Mouse (Mus musculus) MEL (cell line): ENCODE measurements around the gene Fnbp4. TPM values are rescaled to one million over a fixed set of nuclear protein-coding genes. Genes with fewer than 3 reads are reported as not detected.
A peak's percentile ranks its signal among the peaks of the same experiment; 100 is the strongest.

ENCODE experiments used
- DNase-seq: peaks from one replicate; pipeline ENCODE4 v3.0.0; 2011; ENCODE audit warnings: low read depth, low spot score
- H3K27ac ChIP-seq: 2 replicates; pipeline ENCODE4 v1.5.1; 2012; ENCODE audit warnings: low read depth, mild to moderate bottlenecking, control low read depth, low read length, moderate library complexity; ENCODE audit not compliant: control insufficient read depth
- H3K27me3 ChIP-seq, 2 experiments: fragments of 150-350 bp in 1 of 2; sonication (generic) in 1 of 2; 2 replicates each; pipeline ENCODE4 v1.6.1; 2012; ENCODE audit warnings: low read length in 2 of 2, mild to moderate bottlenecking in 2 of 2, improper control_type of control experiment in 1 of 2, moderate library complexity in 1 of 2; ENCODE audit not compliant: insufficient read depth in 2 of 2, control insufficient read depth in 1 of 2
- H3K36me3 ChIP-seq, 2 experiments: 2 replicates each; pipeline ENCODE4 v1.6.1; 2012 to 2014; ENCODE audit warnings: low read length in 2 of 2, improper control_type of control experiment in 1 of 2, inconsistent platforms in 1 of 2, mild to moderate bottlenecking in 1 of 2; ENCODE audit not compliant: insufficient read depth in 2 of 2, control insufficient read depth in 1 of 2
- H3K4me1 ChIP-seq, 2 experiments: fragments of 150-350 bp in 1 of 2; sonication (generic) in 1 of 2; 2 replicates each; pipeline ENCODE4 v1.6.1; 2012; ENCODE audit warnings: low read length in 2 of 2, improper control_type of control experiment in 1 of 2, mild to moderate bottlenecking in 1 of 2; ENCODE audit not compliant: insufficient read depth in 2 of 2, control insufficient read depth in 1 of 2
- H3K4me3 ChIP-seq, 2 experiments: fragments of 150-350 bp in 1 of 2; sonication (generic) in 1 of 2; 2 replicates each; pipeline ENCODE4 v1.5.1; 2012; ENCODE audit warnings: low read depth in 2 of 2, low read length in 2 of 2, mild to moderate bottlenecking in 2 of 2, moderate library complexity in 2 of 2, control low read depth in 1 of 2, improper control_type of control experiment in 1 of 2; ENCODE audit not compliant: control insufficient read depth in 1 of 2, insufficient read depth in 1 of 2
- H3K79me2 ChIP-seq: 2 replicates; pipeline ENCODE4 v1.6.1; 2012; ENCODE audit warnings: mild to moderate bottlenecking, low read length, moderate library complexity; ENCODE audit not compliant: control insufficient read depth, poor library complexity, insufficient read depth
- H3K9ac ChIP-seq: 2 replicates; pipeline ENCODE4 v1.6.1; 2012; ENCODE audit warnings: low read depth, mild to moderate bottlenecking, control low read depth, low read length, moderate library complexity; ENCODE audit not compliant: control insufficient read depth, poor library complexity, severe bottlenecking
- H3K9me3 ChIP-seq: fragments of 150-350 bp; sonication (generic); replicated peaks from 2 replicates; pipeline ENCODE4 v1.6.1; 2012; ENCODE audit warnings: mild to moderate bottlenecking, low read length, improper control_type of control experiment, moderate library complexity; ENCODE audit not compliant: insufficient read depth
- BHLHE40 ChIP-seq: IDR thresholded peaks from 2 replicates; pipeline ENCODE4 v1.6.1; 2012; ENCODE audit warnings: low read depth, mild to moderate bottlenecking, inconsistent platforms, low read length, improper control_type of control experiment, borderline replicate concordance
- CHD1 ChIP-seq: IDR thresholded peaks from 2 replicates; pipeline ENCODE4 v1.6.1; 2012; ENCODE audit warnings: low read depth, mild to moderate bottlenecking, inconsistent platforms, low read length, improper control_type of control experiment
- CHD2 ChIP-seq: IDR thresholded peaks from 2 replicates; pipeline ENCODE4 v1.6.1; 2011; ENCODE audit warnings: low read length, improper control_type of control experiment
- CTCF ChIP-seq, 3 experiments: IDR thresholded peaks in 2 of 3; conservative IDR thresholded peaks in 1 of 3; 2 replicates each; pipeline ENCODE4 v1.5.1; 2011 to 2012; ENCODE audit warnings: low read length in 3 of 3, low read depth in 2 of 3, mild to moderate bottlenecking in 2 of 3, improper control_type of control experiment in 1 of 3, inconsistent platforms in 1 of 3, mixed read lengths in 1 of 3, moderate library complexity in 1 of 3; ENCODE audit not compliant: control insufficient read depth in 1 of 3, insufficient read depth in 1 of 3, poor library complexity in 1 of 3, severe bottlenecking in 1 of 3
- E2F4 ChIP-seq: IDR thresholded peaks from 2 replicates; pipeline ENCODE4 v1.6.1; 2011; ENCODE audit warnings: low read depth, low read length, improper control_type of control experiment, borderline replicate concordance
- ELF1 ChIP-seq: IDR thresholded peaks from 2 replicates; pipeline ENCODE4 v1.6.1; 2014; ENCODE audit warnings: low read depth, mild to moderate bottlenecking, inconsistent platforms, low read length, improper control_type of control experiment, moderate library complexity
- EP300 ChIP-seq, 2 experiments: IDR thresholded peaks; 2 replicates each; pipeline ENCODE4 v1.6.1; 2011; ENCODE audit warnings: improper control_type of control experiment in 2 of 2, low read length in 2 of 2, low read depth in 1 of 2, mild to moderate bottlenecking in 1 of 2
- ETS1 ChIP-seq: IDR thresholded peaks from 2 replicates; pipeline ENCODE4 v1.6.1; 2012; ENCODE audit warnings: low read depth, mild to moderate bottlenecking, inconsistent platforms, low read length, improper control_type of control experiment, moderate library complexity
- GATA1 ChIP-seq: IDR thresholded peaks from 2 replicates; pipeline ENCODE4 v1.6.1; 2011; ENCODE audit warnings: low read depth, low read length, improper control_type of control experiment
- HCFC1 ChIP-seq: IDR thresholded peaks from 2 replicates; pipeline ENCODE4 v1.6.1; 2012; ENCODE audit warnings: low read depth, mild to moderate bottlenecking, inconsistent platforms, low read length, improper control_type of control experiment, moderate library complexity
- JUND ChIP-seq: IDR thresholded peaks from 2 replicates; pipeline ENCODE4 v1.6.1; 2011; ENCODE audit warnings: low read depth, mild to moderate bottlenecking, improper control_type of control experiment, low read length
- MAFK ChIP-seq: IDR thresholded peaks from 2 replicates; pipeline ENCODE4 v1.6.1; 2011; ENCODE audit warnings: low read depth, mild to moderate bottlenecking, low read length, improper control_type of control experiment, borderline replicate concordance
- MAX ChIP-seq: IDR thresholded peaks from 2 replicates; pipeline ENCODE4 v1.6.1; 2011; ENCODE audit warnings: low read length, improper control_type of control experiment
- MAZ ChIP-seq: IDR thresholded peaks from 2 replicates; pipeline ENCODE4 v1.6.1; 2012; ENCODE audit warnings: low read depth, mild to moderate bottlenecking, inconsistent platforms, low read length, improper control_type of control experiment
- MXI1 ChIP-seq: IDR thresholded peaks from 2 replicates; pipeline ENCODE4 v1.6.1; 2011; ENCODE audit warnings: mild to moderate bottlenecking, low read depth, low read length, improper control_type of control experiment
- MYB ChIP-seq: IDR thresholded peaks from 2 replicates; pipeline ENCODE4 v1.6.1; 2011; ENCODE audit warnings: mild to moderate bottlenecking, low read depth, low read length, improper control_type of control experiment
- MYC ChIP-seq: IDR thresholded peaks from 2 replicates; pipeline ENCODE4 v1.6.1; 2011; ENCODE audit warnings: low read depth, mild to moderate bottlenecking, low read length, improper control_type of control experiment, moderate library complexity
- NELFE ChIP-seq: IDR thresholded peaks from 2 replicates; pipeline ENCODE4 v1.6.1; 2011; ENCODE audit warnings: low read depth, low read length, improper control_type of control experiment
- NRF1 ChIP-seq: IDR thresholded peaks from 2 replicates; pipeline ENCODE4 v1.6.1; 2014; ENCODE audit warnings: low read depth, mild to moderate bottlenecking, inconsistent platforms, low read length, improper control_type of control experiment, moderate library complexity; ENCODE audit not compliant: poor library complexity, insufficient read depth, severe bottlenecking
- POLR2A ChIP-seq, 2 experiments: IDR thresholded peaks; 2 replicates each; pipeline ENCODE4 v1.6.1; 2011 to 2012; ENCODE audit warnings: low read length in 2 of 2, mild to moderate bottlenecking in 2 of 2, control low read depth in 1 of 2, improper control_type of control experiment in 1 of 2, low read depth in 1 of 2, moderate library complexity in 1 of 2; ENCODE audit not compliant: control insufficient read depth in 1 of 2, insufficient read depth in 1 of 2, poor library complexity in 1 of 2
- POLR2AphosphoS2 ChIP-seq: IDR thresholded peaks from 2 replicates; pipeline ENCODE4 v1.6.1; 2011; ENCODE audit warnings: low read length, improper control_type of control experiment
- RCOR1 ChIP-seq: IDR thresholded peaks from 2 replicates; pipeline ENCODE4 v1.6.1; 2012; ENCODE audit warnings: low read depth, mild to moderate bottlenecking, inconsistent platforms, low read length, improper control_type of control experiment
- SIN3A ChIP-seq: IDR thresholded peaks from 2 replicates; pipeline ENCODE4 v1.6.1; 2012; ENCODE audit warnings: low read length, improper control_type of control experiment, inconsistent platforms
- SMC3 ChIP-seq: IDR thresholded peaks from 2 replicates; pipeline ENCODE4 v1.6.1; 2011; ENCODE audit warnings: low read depth, low read length, improper control_type of control experiment
- TAL1 ChIP-seq: IDR thresholded peaks from 2 replicates; pipeline ENCODE4 v1.6.1; 2012; ENCODE audit warnings: mild to moderate bottlenecking, inconsistent platforms, low read length, moderate library complexity, mixed read lengths
- TBP ChIP-seq: IDR thresholded peaks from 2 replicates; pipeline ENCODE4 v1.8.0; 2011; ENCODE audit warnings: low read depth, low read length, improper control_type of control experiment
- TCF12 ChIP-seq: IDR thresholded peaks from 2 replicates; pipeline ENCODE4 v1.6.1; 2014; ENCODE audit warnings: low read depth, mild to moderate bottlenecking, inconsistent platforms, low read length, improper control_type of control experiment, moderate library complexity
- USF1 ChIP-seq: IDR thresholded peaks from 2 replicates; pipeline ENCODE4 v1.6.1; 2014; ENCODE audit warnings: low read depth, mild to moderate bottlenecking, inconsistent platforms, low read length, improper control_type of control experiment, moderate library complexity
- USF2 ChIP-seq, 2 experiments: IDR thresholded peaks; 2 replicates each; pipeline ENCODE4 v1.6.1; 2011 to 2012; ENCODE audit warnings: improper control_type of control experiment in 2 of 2, low read length in 2 of 2, borderline replicate concordance in 1 of 2, inconsistent platforms in 1 of 2, low read depth in 1 of 2, mild to moderate bottlenecking in 1 of 2; ENCODE audit not compliant: insufficient read depth in 1 of 2
- ZKSCAN1 ChIP-seq: IDR thresholded peaks from 2 replicates; pipeline ENCODE4 v1.6.1; 2012; ENCODE audit warnings: low read depth, mild to moderate bottlenecking, inconsistent platforms, low read length, improper control_type of control experiment, moderate library complexity
- ZMIZ1 ChIP-seq: IDR thresholded peaks from 2 replicates; pipeline ENCODE4 v1.6.1; 2012; ENCODE audit warnings: low read depth, mild to moderate bottlenecking, inconsistent platforms, low read length, improper control_type of control experiment, moderate library complexity
- ZNF384 ChIP-seq: IDR thresholded peaks from 2 replicates; pipeline ENCODE4 v1.6.1; 2012; ENCODE audit warnings: low read depth, mild to moderate bottlenecking, inconsistent platforms, low read length, improper control_type of control experiment
- polyA plus RNA-seq, 2 experiments: library from polyadenylated mRNA; stranded (reverse) in 1 of 2; unstranded in 1 of 2; fragments of >175 nt in 1 of 2; fragments of >200 nt in 1 of 2; gene quantifications; 2 replicates each; pipeline versions ENCODE4 v1.2.1 to v1.2.4; 2012; ENCODE audit warnings: low replicate concordance in 2 of 2, low read depth in 1 of 2; ENCODE audit not compliant: insufficient read length in 2 of 2, insufficient read depth in 1 of 2, missing spikeins in 1 of 2
- total RNA-seq: library from RNA; depleted of rRNA; stranded (reverse); fragments of 300-350 nt; gene quantifications from 2 replicates; pipeline ENCODE4 v1.2.3, GENCODE M21; 2012

Fnbp4 gene
- total and polyA plus RNA-seq, 3 experiments: 42.1 to 353 (median 73.7) TPM

- peaks cover 21 to 42% of the 10 kb centered on the region in 2 experiments for H3K36me3 ChIP-seq
- TF ChIP-seq TBP (0 out of 2 replicates have a peak, but pooled peaks have one; percentile 14), BHLHE40 (peak; percentile 92), ZMIZ1 (0 out of 2 replicates have a peak, but pooled peaks have one; percentile 43), ETS1 (peak; percentile 63; the same call in 1 of the 2 replicates), RCOR1 (peak; percentile 81), CHD2 (0 out of 2 replicates have a peak, but pooled peaks have one; percentile 20), MAZ (peak; percentile 67; the same call in 1 of the 2 replicates), MAFK (peak; percentile 30; the same call in 1 of the 2 replicates), ZNF384 (no peak), JUND (no peak), NELFE (no peak), SMC3 (no peak), HCFC1 (peak; percentile 36; the same call in 1 of the 2 replicates), MAX (peak; percentile 94), NRF1 (0 out of 2 replicates have a peak, but pooled peaks have one; percentile 48), USF2 (IDR thresholded peaks at IDR 0.05; ENCODE audit: borderline replicate concordance in 1 of 2, insufficient read depth in 1 of 2, low read depth in 1 of 2, low read length in 2 of 2) (peak; percentile 27 to 83; a peak in 3 of 4 replicates), POLR2A (IDR thresholded peaks at IDR 0.05; ENCODE audit: control insufficient read depth in 1 of 2, insufficient read depth in 1 of 2, low read depth in 1 of 2, low read length in 2 of 2, poor library complexity in 1 of 2) (peak in 1 of 2 experiments; percentile 55; a peak in 2 of 4 replicates), POLR2AphosphoS2 (no peak), EP300 (IDR thresholded peaks at IDR 0.05; ENCODE audit: low read depth in 1 of 2, low read length in 2 of 2) (peak; percentile 94 to 95), GATA1 (peak; percentile 97), ZKSCAN1 (no peak), MYB (peak; percentile 31; the same call in 1 of the 2 replicates), ELF1 (peak; percentile 56), CTCF (IDR thresholded peaks at IDR 0.05 in 2 of 3, conservative IDR thresholded peaks at IDR 0.05 in 1 of 3; ENCODE audit: control insufficient read depth in 1 of 3, insufficient read depth in 1 of 3, low read depth in 2 of 3, low read length in 3 of 3, poor library complexity in 1 of 3, severe bottlenecking in 1 of 3) (no peak), TCF12 (peak; percentile 96), USF1 (peak; percentile 92), CHD1 (no peak), SIN3A (peak; percentile 59; the same call in 1 of the 2 replicates), E2F4 (no peak), MXI1 (peak; percentile 94), TAL1 (peak; percentile 95), MYC (peak; percentile 74)
- no peaks in the 10 kb centered on the region for H3K9me3 ChIP-seq
- peak overlapping the region; percentile 93 for H3K27ac ChIP-seq
- peak overlapping the region; percentile 33 for H3K9ac ChIP-seq
- 0 out of 2 replicates have a peak, but pooled peaks cover 2% of the 10 kb centered on the region for H3K79me2 ChIP-seq
- peak; percentile 91 for DNase-seq
- H3K4me3 ChIP-seq: no peak overlapping the region
- H3K4me1 ChIP-seq: peaks cover 10 to 11% of the 10 kb centered on the region in 2 experiments
- H3K27me3 ChIP-seq: no peaks in the 10 kb centered on the region
Measured at GRCm38 (mm10) chr2:90715555-90716092, 29.5 kb upstream of the Fnbp4 start.
